Mouse (Mus musculus): Measurements from ENCODE around the gene Brf1.

Gene Brf1

DNA sequence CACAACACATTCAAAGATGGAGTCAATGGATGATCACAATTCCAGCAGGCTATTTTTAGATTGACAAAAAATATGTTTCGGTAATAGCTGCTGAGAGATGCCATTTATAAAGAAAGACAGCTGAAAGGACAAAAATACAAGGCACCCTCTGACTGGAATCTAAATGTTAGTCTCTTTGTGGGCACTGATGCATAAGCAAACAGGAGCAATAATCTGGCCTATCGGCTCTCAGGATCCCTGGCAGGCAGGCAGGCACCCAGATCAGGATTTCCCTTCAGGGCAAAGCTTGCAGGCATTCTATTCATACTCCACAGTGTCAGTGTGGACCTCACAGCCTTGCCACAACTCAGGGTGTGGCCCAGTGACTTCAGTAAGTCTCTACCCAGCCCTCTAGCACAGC lies 18.5 kb downstream of the Brf1 start:
- CTCF ChIA-PET, result interaction anchor here (0.6 kb wide), 1 partner anchor 632 kb away, joined by 4 read pairs; no protein-coding TSS in a partner anchor

DNA sequence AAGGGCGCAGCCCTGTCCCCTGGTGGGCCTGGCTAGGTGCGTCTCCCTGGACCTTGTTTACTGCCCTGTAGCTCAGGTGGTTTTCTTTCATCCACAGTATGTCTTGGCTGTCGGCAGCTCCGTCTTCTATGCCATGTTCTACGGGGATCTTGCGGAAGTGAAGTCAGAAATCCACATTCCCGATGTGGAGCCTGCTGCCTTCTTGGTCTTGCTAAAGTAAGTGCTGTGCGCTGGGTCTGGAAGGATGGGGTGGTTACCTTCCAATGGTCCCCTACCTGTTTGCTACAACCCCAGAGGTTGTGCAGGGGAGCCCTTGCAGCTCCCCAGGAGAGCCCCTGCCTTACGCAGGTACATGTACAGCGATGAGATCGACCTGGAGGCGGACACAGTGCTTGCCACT lies 23.3 kb downstream of the Brf1 start:
- CTCF ChIA-PET, result interaction anchor here (0.6 kb wide), 1 partner anchor 31 kb away, joined by 5 read pairs; no protein-coding TSS in a partner anchor

DNA sequence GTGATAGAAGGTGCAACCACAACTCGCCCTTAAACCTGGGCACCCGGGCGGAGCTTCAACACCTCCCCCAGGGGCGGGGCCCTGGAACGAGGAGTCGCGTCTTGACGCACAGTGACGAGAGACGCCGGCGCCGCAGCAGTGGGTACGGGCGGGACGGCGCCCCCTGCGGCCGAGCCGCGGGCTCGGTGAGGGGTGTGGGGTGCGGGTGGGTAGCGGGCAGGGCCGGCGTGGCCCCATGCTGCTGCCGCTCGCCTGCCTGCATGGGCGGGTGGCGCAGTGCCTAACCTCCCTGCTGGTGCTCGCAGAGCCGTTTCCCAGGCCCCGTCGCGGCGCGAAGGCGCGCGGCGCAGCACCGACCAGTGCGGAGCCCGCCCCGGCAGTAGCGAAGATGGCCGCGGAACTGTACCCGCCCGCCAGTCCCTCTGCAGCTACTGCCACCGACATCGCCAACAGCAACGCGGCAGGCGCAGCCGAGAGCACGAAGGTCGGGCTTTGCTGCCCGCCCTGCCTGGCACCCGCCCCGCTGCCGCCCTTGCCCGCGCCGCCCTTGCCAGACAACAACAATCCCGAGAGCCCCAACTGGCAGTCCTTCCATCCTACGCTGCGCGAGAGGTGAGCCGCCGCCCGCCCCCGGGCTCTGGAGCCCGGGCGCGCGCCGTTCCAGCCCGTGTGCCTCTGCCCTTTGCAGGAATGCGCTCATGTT lies 24.0 kb downstream of the Brf1 start, which contains the start of gene Btbd6:
Gene Btbd6, plus strand, starts transcription at position 112 of the 703 bp plus-strand sequence.
- CTCF ChIA-PET, result interaction anchor here (0.6 to 0.9 kb wide), 3 partner anchors 11 to 32 kb away, joined by 3 to 5 read pairs (median 4); no protein-coding TSS in a partner anchor

DNA sequence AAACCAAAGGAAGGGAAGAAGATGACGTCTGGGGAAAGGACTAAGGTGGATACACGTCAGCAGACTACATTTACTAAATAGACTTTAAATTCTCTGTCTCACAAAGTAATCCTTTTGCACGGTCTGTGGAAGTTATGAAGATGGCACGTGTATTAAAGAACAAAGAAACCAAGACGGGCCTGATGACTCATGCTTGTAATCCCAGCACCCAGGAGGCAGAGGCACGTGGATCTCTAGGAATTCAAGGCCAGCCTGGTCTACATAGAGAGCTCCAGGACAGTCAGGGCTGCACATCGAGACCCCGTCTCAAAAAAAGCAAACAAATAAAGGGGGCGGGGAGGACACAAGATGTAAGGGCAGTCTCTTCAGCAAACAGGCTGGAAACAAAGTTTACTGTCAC lies 25.8 kb downstream of the Brf1 start:
- CTCF ChIA-PET, result no interaction called here

DNA sequence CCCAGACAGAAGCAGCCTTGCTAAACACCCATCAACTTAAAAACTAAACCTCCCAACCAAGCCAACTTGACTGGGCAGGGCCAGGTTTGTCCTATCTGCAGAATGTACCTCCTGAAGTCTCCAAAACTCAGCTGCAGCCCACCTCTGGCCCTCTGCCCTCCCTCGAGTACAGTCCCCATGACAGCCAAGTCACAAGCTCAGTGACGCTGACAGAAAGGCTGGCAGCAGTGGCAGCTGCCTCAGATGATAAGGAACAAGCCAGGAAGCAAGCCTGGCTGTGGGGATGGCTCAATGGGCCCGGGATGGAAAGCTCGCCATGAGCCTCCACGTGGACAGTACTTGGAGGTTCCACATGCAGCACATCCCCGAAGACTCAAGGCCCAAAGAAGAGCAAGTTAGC lies 30.9 kb downstream of the Brf1 start:
- CTCF ChIA-PET, result interaction anchor here (0.6 kb wide), 2 partner anchors 29 to 153 kb away, joined by 3 read pairs; no protein-coding TSS in a partner anchor

DNA sequence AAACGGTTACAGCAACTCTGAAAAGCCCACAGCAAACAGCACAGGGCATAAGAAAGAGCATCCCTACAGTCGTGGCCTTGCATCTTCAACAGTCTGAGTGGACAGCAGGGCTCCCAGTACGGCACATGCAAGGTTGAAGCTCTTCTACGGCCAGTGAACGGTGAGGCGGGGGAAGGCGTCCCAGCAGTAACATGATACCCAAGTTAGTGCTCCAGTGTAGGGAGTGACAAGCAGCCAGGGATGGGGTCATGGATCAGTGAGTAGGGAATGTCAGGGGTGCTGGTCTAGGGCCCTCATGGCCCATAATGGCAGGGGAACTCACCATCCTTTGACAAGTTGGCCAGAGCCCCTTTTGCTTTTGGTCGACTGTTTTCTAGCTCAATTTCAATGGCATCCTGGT lies 31.6 kb downstream of the Brf1 start:
- CTCF ChIA-PET, result interaction anchor here (1.2 kb wide), 1 partner anchor 9 kb away, joined by 3 read pairs; no protein-coding TSS in a partner anchor

DNA sequence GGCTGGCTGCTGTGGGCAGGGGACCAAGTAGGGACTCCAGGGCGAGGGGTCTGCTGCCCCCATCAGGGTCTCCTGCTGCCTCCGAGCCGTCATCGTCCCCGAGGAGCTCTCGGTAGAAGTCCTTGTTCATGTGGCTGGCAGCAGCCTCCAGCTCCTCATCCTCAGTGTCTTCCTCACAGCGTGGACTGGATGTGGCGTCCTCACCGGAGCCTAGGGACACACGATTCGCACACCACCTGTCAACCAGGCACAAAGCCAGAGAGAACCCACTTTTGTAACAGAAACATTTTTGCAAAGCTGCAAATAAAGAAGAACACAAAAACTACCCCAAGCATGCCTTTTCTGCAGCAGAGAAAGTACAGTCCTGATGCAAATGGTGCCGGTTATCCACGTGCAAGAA lies 34.7 kb downstream of the Brf1 start:
- CTCF ChIA-PET, result no interaction called here

DNA sequence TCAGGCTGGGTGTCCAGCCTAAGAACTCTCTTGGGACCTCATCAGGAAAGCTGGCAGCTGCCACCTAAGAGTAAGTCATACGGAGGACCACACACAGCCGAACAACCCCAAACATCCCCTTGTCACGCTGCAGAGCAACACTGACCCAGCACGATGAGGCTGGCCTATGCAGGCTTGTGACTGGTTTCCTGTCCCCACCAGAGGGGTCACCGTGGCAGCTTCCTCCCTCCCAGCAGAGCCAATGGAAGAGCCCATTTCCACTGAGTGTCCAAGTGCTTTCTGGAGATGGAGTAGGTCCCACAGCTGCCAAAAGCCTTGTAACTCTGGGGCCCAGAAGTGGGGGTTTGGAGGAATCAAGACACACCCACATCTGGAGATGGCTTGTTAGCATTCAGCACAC lies 38.6 kb downstream of the Brf1 start:
- CTCF ChIA-PET, result no interaction called here

DNA sequence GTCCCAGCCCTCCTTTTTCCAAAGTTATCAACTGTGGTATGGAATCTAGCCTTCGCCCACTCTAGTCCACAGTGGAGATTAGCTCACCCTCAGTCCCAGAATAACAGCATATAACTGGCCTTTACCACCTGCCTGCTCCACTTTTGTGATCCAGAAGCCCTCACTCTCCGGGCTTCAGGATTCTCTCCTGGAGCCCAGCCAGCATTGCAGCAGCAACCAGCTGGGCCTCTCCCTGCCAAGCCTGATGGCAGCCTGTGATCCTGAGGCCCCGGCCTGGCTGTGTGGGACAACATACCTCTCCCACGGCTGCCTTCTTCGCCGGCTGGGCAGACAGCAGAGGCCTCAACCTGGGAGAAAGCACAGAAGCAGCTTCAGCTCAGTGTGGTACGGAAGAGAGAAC lies 39.1 kb downstream of the Brf1 start:
- CTCF ChIA-PET, result no interaction called here

DNA sequence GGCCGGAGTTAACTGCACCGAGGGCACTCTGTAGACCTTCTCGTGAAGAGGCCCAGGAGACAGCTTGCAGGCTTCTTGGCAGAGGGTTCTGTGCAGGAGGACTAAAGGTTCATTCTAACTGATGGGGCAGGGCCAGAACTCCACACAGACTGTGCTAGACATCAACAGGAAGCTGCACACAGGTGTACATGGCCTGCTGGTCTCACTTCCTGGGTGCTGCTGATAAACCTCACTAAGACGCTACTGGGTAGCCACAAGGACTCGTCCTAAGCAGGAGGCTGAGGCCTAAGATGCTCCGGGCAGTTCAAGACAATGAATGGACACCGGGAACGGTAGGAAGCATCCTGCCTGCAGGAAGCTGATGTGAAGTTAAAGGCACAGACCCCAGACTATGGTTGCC lies 41.1 kb downstream of the Brf1 start:
- CTCF ChIA-PET, result interaction anchor here (0.7 kb wide), 1 partner anchor 9 kb away, joined by 3 read pairs; no protein-coding TSS in a partner anchor

DNA sequence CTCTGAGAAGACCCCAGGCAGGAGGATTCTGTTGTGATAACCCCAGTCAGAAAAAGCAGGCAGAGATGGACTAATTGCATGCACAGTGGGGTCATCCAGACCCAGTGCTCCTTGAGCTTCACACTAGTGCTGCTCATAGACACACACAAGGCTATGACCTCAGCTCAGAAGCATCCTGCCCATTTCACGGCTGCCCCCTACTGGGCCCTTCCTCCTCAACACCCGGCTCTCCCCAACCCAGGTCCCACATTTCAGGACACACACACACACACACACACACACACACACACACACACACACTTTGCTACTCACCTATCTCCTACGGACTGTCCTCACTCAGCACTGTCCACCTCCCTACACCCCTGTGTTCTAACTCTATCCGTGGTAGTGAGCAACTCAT lies 42.2 kb downstream of the Brf1 start:
- CTCF ChIA-PET, result no interaction called here

DNA sequence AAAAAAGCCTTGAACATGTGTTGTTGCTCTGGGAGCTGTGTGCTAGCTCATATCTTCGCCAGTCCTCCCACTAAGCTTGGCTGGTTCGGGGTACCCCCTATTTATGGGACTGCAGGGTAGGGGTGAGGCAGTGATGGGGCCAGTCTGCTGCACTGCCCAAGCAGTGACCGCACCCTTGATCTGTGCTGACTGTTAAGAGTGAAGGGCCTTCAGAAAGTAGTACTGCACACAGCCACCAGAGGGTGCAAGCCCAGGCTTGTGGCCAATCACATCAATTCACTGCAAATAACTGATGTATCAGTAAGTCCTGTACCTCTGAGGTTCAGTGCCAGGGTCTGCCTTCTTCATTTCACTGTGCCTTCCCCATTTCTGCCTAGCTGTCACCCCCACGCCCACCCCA lies 44.7 kb downstream of the Brf1 start:
- CTCF ChIA-PET, result interaction anchor here (0.6 kb wide), 1 partner anchor 1487 kb away, joined by 3 read pairs; no protein-coding TSS in a partner anchor

DNA sequence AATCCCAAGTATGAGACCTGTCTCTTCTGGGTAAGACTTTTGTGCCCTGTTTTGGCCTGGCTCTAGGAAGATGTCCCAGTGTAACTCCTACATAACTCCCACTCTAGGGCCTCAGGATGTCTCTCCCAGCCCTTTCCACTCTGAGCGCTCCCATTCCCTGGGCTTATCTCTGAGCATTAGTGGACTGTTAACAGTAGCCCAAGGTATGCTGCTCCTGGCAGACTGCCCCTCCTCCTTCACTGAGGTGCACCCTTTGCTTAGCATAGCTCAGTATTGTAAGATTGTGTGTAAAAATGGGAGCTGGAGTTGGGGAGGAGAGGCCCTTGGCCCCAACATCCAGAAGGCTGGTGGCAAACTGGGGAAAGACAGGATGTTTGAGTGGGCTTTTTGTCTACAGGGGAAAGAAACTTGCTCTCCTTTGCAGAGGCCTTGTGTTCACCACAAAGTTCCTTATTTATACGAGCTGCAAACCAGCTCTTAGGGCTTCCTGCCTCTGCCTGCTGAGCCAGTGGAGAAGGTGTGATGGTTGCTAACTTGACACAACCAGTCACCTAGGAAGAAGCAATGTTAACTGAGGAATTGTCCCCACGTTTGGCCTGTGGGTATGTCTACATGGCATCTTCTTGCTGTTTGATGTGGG lies 47.5 kb downstream of the Brf1 start:
- CTCF ChIA-PET, result no interaction called here

DNA sequence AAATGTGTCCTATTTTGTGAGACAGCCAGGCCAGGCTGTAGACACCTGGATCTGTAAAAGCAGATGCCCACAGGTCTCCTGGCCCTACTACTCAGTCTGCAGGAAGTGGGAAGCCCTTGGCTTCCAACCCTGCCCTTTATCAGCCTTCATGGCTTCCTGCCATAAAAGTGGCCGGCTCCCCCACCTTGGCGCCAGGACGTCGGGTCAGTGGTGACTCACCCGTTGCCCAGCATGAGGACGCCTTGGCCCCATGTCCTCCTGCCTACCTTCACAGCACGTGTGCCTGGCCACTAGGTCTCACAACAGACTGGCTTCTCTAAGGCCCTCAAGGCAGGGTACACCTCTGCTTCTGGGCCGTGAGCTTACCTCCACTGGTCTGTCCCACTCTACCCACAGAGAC lies 48.1 kb downstream of the Brf1 start:
- CTCF ChIA-PET, result no interaction called here

DNA sequence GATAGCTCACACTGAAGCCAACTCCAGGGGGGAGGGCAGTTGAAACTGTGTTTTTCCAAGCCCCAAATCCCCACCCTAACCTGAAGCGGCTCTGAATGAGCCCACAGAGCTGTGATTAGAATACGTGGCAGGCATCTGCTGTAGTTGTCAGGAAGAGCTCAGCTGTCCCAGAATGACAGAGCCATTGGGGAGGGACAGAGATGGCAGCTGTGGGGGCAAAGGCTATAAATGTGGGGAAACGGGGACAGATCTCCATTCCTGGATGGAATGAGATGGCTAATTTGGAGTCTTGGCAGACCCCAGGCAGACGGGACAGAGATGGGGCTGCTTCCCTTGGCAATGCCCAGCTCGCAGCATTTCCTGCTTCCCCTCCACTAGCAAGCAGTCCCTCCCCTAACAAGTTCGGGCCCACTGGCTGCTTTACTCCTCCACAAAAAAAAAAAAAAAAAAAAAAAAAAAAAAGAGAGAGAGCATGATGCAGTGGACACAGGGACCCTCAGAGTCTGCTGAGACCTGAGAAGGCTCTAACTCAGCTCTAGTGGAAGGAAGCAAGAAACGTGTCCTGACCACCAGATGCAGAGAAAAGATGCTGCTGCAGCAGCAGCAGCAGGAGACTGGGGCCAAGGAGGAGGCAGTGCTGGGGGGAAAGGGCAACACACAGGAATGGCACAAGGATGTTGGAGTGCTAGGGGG lies 49.2 kb downstream of the Brf1 start:
- CTCF ChIA-PET, result no interaction called here

DNA sequence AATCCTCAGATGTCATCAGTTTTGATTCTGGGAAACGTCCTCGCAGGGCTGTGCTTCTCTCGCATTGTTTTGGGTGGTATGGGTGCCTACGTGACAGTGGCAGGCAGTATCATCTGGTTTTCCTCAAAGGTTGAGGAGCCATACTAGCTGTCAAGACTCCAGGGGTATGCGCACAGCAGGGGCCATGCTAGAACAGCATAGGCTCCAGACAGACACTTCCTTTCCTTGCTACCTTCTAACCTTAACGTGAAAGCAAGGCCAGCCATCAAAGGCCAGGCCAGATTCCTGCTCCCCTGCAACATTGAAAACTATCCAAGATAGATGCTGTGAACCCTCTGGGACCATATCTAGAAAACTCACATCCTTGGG lies 49.8 kb downstream of the Brf1 start:
- CTCF ChIA-PET, result no interaction called here

DNA sequence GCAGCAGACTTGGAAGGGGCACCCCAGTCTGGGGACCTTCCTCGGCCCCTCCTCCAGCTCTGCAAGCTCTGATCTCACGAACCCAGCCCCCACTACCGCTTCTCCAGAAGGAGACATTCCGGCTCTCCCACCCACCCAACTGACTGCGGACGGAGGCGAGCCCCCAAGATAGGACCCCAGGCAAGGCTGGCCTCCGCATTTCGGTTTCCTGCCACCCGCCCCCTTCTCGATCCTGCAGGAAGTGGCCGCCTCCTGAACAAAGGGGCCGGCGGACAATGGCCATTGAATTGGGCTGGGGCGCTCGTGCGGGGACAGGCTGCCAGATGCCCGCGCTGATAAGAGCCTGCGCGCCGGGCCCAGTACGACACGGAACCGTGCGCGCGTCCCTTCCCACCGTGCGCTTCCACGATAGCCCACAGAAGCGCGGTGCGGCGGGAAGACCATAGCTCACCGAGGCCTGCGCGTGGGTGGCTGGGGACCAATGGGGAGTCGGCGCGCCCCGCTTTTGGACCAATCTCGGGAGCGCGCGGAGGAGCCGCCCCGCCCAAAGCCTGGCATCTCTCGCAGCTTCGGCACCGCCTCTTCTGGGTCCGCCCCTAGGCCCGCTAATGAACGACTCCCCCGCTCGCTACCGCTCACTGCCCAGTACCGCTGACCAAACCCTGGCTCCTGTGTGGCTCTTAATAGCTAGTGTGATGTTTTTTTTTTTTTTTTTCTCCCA lies 50.3 kb downstream of the Brf1 start:
- CTCF ChIA-PET, result no interaction called here

DNA sequence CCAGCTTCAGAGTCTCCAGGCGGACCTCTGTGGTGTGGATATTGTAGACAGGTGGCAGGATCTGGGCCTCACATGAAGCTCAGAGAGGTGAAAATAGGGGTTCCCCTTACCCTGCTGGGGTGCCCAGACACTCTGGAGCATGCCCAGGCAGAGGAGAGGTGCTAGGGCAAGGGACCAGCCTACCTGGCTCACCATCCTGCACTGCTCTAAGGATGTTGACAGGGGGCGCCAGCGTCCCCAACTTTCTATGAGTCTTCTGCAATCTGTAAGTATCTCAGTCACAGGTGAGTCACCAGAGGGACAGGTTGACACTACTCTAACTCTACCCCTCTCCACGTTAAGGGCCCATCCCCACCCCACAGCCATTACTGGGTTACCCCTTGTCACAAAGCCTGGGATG lies 53.2 kb downstream of the Brf1 start:
- CTCF ChIA-PET, result interaction anchor here (0.7 to 1.1 kb wide), 3 partner anchors 28 to 363 kb away, joined by 3 read pairs; no protein-coding TSS in a partner anchor

DNA sequence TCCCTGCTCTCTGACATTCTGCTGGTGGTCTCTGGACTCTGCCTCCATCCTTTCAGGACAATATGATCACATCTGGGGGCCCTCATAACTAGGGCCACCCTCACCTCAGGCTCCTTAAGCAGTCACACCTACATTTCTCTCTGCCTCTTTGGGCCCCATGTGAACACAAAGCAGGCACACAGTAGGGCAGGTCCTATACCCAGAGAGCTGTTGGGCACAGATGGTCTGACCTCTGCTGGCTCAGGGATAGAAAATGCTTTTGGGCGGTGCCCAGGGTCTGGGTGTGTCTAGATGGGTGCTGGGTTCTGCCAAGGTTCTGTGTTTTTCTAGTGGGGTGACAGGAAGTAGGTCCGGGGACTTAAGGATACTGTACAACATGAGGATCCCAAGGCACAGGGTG lies 56.8 kb downstream of the Brf1 start:
- CTCF ChIA-PET, result no interaction called here

DNA sequence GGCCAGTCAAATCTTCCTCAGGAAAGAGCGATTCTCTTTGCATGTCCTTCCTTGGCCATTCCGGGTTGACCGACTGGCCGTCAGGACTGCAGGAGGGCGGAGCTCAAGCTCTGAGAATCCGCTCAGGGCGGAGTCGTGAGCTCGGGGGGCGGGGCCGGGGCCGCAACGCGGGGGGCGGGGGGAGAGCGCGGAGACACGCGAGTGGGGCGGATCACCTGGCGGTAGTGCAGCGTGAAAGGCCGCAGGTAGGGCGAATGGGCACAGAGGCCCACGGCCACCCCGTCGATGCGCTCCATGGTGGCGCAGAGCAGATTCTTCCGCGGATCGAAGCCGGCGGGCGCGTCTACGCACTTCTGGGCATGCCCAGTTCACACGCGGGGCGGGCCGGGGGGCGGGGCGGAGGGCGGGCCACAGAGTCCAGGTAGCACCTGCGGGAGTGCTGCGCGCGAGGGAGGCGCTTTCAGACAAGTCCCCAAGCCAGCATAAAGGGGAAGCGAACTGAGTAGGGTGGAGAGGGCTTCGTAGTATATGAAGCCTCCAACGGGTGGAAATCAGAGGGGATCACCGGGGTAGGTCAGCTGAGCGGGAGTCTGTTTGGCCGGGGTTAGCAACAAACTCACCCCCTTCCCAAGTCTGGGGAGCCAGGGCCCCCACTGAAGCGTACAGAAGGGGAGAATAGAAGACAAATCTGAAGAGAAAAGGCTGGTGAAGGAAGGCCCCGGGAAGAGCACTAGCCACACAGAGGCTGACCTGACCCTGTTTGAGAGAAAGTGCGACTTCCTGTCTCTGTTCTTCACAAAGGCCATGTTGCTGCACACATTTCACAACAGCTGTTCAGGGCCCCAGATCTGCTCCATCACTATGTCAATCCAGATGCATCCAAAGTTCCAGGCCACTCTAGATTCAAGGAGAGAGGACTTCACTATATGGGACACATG lies 58.5 kb downstream of the Brf1 start, which contains the start of gene Nudt14:
Gene Nudt14, minus strand, starts transcription at position 349 of the 938 bp plus-strand sequence.
- CTCF ChIA-PET, result interaction anchor here (0.7 kb wide), 1 partner anchor 59 kb away, joined by 3 read pairs; no protein-coding TSS in a partner anchor

Data from spleen, embryonic (tissue).